Mouse (Mus musculus) lung, postnatal 0 days (tissue): ENCODE measurements around the gene Pklr. TPM values are rescaled to one million over a fixed set of nuclear protein-coding genes. Genes with fewer than 3 reads are reported as not detected.

Source experiments
- ATAC-seq: fragments of 200-750 bp; cut with Nextera tagmentation; 2 replicates; pipeline ENCODE4 v1.8.0; 2017; ENCODE audit warnings: moderate library complexity
- DNase-seq: peaks from one replicate; pipeline ENCODE4 v3.0.0-alpha.2; 2016; ENCODE audit warnings: low spot score
- H3K27ac ChIP-seq: fragments of 300-500 bp; sonication (generic); 2 replicates; pipeline ENCODE4 v1.5.1; 2014; ENCODE audit warnings: antibody characterized with exemption, mild to moderate bottlenecking, low read length, mixed read lengths
- H3K27me3 ChIP-seq: fragments of 300-500 bp; sonication (generic); replicated peaks from 2 replicates; pipeline ENCODE4 v1.6.1; 2014; ENCODE audit warnings: low read length, mixed read lengths; ENCODE audit not compliant: insufficient read depth
- H3K36me3 ChIP-seq: fragments of 300-500 bp; sonication (generic); 2 replicates; pipeline ENCODE4 v1.6.1; 2014; ENCODE audit warnings: low read length, mixed read lengths; ENCODE audit not compliant: insufficient read depth
- H3K4me1 ChIP-seq: fragments of 300-500 bp; sonication (generic); 2 replicates; pipeline ENCODE4 v1.6.1; 2014; ENCODE audit warnings: antibody characterized with exemption, low read depth, low read length, mixed read lengths; ENCODE audit not compliant: insufficient read depth
- H3K4me2 ChIP-seq: fragments of 300-500 bp; sonication (generic); replicated peaks from 2 replicates; pipeline ENCODE4 v1.6.1; 2014; ENCODE audit warnings: low read depth, mild to moderate bottlenecking, low read length, moderate library complexity, mixed read lengths
- H3K4me3 ChIP-seq: fragments of 300-500 bp; sonication (generic); 2 replicates; pipeline ENCODE4 v1.5.1; 2014; ENCODE audit warnings: low read depth, low read length
- H3K9ac ChIP-seq: fragments of 300-500 bp; sonication (generic); replicated peaks from 2 replicates; pipeline ENCODE4 v1.6.1; 2014; ENCODE audit warnings: low read depth, mild to moderate bottlenecking
- H3K9me3 ChIP-seq: fragments of 300-500 bp; sonication (generic); 2 replicates; pipeline ENCODE4 v1.6.1; 2016; ENCODE audit warnings: low read length, mixed read lengths
- CTCF ChIP-seq: IDR thresholded peaks from 2 replicates; pipeline ENCODE4 v1.5.1; 2016; ENCODE audit warnings: antibody characterized with exemption, mild to moderate bottlenecking
- EP300 ChIP-seq: IDR thresholded peaks from 2 replicates; pipeline ENCODE4 v1.6.1; 2016; ENCODE audit warnings: antibody characterized with exemption, mild to moderate bottlenecking, control low read depth
- WGBS: fragments of 180-500 bp; shearing (Covaris S2); extraction: QIAGEN DNeasy Blood & Tissue Kit; methylation state at CpG from one replicate; pipeline ENCODE4 v1.1.7; 2014; 5-methylcytosine and 5-hydroxymethylcytosine counted together
- polyA plus RNA-seq: library from polyadenylated mRNA; unstranded; fragments of >200 nt; fragmentation: Nextera tagmentation; extraction: Ambion mirVana; gene quantifications from 2 replicates; pipeline ENCODE4 v1.2.1, GENCODE M21; 2015

Pklr gene
- polyA plus RNA-seq, 1 experiment from 2014 or later = 0.14 TPM

- H3K4me2 ChIP-seq = no peak overlapping the region
- ATAC-seq (no peak; the same call in 1 of the 2 replicates), DNase-seq (no peak)
- no peaks in the 10 kb centered on the region for H3K9me3 ChIP-seq
- 50% methylated on average over 4 of the region's 4 CpGs for WGBS
- no peaks in the 10 kb centered on the region for H3K4me1 ChIP-seq
- H3K4me3 ChIP-seq = no peak overlapping the region
- H3K36me3 ChIP-seq = no peaks in the 10 kb centered on the region
- H3K9ac ChIP-seq = no peak overlapping the region
- TF ChIP-seq EP300 = no peak
- no peak for TF ChIP-seq CTCF
- H3K27me3 ChIP-seq = no peaks in the 10 kb centered on the region
- no peak overlapping the region for H3K27ac ChIP-seq
Observed at GRCm38 (mm10) chr3:89113058-89113457, 22.9 kb upstream of the Pklr start.

DNA sequence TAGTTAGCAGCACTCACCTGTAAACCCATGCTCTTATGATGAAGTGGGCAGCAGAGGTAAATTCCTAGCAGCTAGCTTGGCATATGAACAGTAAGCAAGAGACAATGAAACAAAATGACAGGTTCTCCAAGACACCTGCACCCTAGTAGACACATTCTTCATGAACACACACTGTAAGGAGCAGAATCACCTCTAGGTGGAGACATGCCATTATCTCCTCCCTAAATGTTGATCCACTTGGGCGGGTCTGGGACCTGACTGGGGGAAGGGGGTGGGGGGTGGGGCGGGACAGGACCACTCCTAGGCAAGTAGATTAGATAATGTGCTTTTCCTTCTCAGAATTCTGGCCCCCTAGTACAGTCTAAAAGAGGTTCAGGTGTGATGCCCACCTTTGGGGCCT lies 20.4 kb upstream of the Pklr start:
- WGBS = 11% methylated on average over 2 of the region's 2 CpGs
- Histone ChIP-seq H3K27ac (no peak overlapping the region), H3K36me3 (no peaks in the 10 kb centered on the region), H3K4me2 (no peak overlapping the region), H3K27me3 (no peaks in the 10 kb centered on the region), H3K4me3 (no peak overlapping the region), H3K4me1 (no peaks in the 10 kb centered on the region), H3K9ac (no peak overlapping the region), H3K9me3 (no peaks in the 10 kb centered on the region)
- DNase-seq = peak; percentile 48
- ATAC-seq = no peak
- peak; percentile 71 for TF ChIP-seq CTCF
- TF ChIP-seq EP300 = no peak

DNA sequence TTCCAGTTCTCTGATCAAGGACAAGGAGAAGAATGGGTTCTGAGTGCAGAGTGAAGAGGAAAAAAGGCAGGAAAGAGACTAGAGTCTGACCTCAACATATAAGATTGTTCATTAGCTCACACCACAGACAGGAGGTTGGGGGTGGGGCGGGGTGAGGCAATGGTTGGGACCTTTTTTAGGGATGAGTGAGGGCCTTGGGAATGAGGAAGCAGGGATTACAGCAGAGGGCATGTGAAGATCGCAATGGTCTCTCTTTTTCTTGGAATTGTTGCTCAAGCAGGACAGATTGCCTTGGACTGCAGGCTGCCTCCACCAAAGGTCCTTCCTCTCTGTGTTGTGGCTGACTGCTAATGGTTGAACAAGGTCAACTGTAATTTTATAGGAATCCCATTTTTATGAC lies 12.6 kb upstream of the Pklr start:
- 67% methylated on average over 2 of the region's 2 CpGs for WGBS
- no peak overlapping the region for H3K4me3 ChIP-seq
- no peaks in the 10 kb centered on the region for H3K27me3 ChIP-seq
- H3K4me1 ChIP-seq = no peaks in the 10 kb centered on the region
- no peaks in the 10 kb centered on the region for H3K9me3 ChIP-seq
- peak; percentile 67 for DNase-seq
- no peak for TF ChIP-seq CTCF
- TF ChIP-seq EP300 = peak; percentile 52; the same call in 1 of the 2 replicates
- H3K36me3 ChIP-seq = no peaks in the 10 kb centered on the region
- ATAC-seq = peak; percentile 80
- H3K4me2 ChIP-seq = no peak overlapping the region
- no peak overlapping the region for H3K9ac ChIP-seq
- H3K27ac ChIP-seq = no peak overlapping the region

DNA sequence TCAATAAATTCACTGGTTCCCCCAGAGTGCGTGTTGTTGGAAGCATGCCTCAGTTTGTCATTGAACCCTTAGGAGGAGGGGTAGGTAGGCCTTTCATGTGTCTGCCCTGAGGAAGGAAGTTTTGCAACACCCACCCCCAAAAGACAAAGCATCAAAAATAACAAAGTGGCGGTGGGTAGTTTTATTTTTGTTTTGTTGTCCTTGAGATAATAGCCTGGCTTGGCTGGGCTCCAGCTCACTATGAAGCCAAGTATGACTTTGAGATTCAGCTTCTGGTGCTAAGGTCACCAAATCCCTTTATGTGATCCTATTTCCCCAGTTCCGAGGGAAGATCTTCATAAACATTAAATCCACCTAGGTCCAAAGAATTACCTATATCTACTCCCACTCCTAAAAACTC lies 11.7 kb upstream of the Pklr start:
- Histone ChIP-seq H3K4me3 (no peak overlapping the region), H3K27ac (0 out of 2 replicates have a peak overlapping the region, but pooled peaks have one; percentile 4), H3K9ac (no peak overlapping the region), H3K27me3 (no peaks in the 10 kb centered on the region), H3K4me1 (no peaks in the 10 kb centered on the region), H3K36me3 (no peaks in the 10 kb centered on the region), H3K4me2 (no peak overlapping the region), H3K9me3 (no peaks in the 10 kb centered on the region)
- ATAC-seq (no peak), DNase-seq (peak; percentile 22)
- 48% methylated on average over 3 of the region's 3 CpGs for WGBS
- TF ChIP-seq CTCF = no peak
- TF ChIP-seq EP300 = peak; percentile 45

- ATAC-seq = no peak
- Histone ChIP-seq H3K36me3 (no peaks in the 10 kb centered on the region), H3K4me1 (no peaks in the 10 kb centered on the region), H3K9me3 (no peaks in the 10 kb centered on the region), H3K4me2 (no peak overlapping the region), H3K27ac (no peak overlapping the region), H3K9ac (no peak overlapping the region), H3K27me3 (no peaks in the 10 kb centered on the region), H3K4me3 (no peak overlapping the region)
- DNase-seq = no peak
- TF ChIP-seq EP300 = no peak
- no peak for TF ChIP-seq CTCF
- 90% methylated on average over 3 of the region's 3 CpGs for WGBS
Observed at GRCm38 (mm10) chr3:89125981-89126380, 10.0 kb upstream of the Pklr start.

DNA sequence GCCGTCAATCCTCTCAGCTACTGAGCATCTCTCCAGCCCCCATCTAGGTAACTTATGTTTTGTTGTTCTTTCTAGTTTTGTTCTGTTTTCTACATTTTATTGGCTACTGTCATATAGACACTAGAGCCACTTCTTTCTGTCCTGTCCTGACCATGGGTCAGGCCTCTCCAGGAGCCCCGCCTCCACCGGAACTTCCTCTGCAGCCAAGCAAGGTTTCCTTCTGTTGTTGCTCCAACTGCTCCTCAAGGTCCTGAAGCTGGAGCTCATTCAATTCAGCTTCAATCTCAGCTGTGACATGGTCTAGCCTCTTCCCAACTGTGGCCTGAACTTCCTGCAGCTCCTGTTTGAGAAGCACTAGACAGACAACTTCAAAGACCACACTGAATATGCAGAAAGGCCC lies 6.0 kb upstream of the Pklr start:
- DNase-seq (no peak), ATAC-seq (no peak)
- H3K4me2 ChIP-seq = no peak overlapping the region
- TF ChIP-seq EP300 (no peak), CTCF (no peak)
- H3K4me1 ChIP-seq = no peaks in the 10 kb centered on the region
- H3K4me3 ChIP-seq = no peak overlapping the region
- no peak overlapping the region for H3K9ac ChIP-seq
- no peaks in the 10 kb centered on the region for H3K36me3 ChIP-seq
- H3K27ac ChIP-seq = no peak overlapping the region
- 80% methylated on average over 3 of the region's 3 CpGs for WGBS
- H3K27me3 ChIP-seq = no peaks in the 10 kb centered on the region
- H3K9me3 ChIP-seq = no peaks in the 10 kb centered on the region

DNA sequence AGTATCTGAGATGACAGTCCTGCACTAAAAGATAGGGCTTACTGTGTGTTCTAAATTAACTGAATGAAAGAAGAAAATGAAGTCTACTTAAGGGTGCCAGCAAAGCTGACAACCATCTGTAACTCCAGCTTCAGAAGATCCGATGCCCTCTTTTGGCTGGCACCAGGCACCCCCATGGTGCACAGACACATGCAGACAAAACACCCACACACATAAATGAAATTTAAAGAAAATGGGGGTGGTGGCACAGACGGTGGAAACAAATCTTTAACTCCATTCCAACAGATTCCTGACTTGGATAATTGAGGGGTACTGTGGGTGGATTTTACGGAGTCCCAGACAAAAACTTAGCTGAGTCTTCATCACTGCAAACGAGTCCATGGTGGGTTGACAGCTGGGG lies 4.1 kb upstream of the Pklr start:
- Histone ChIP-seq H3K4me1 (no peaks in the 10 kb centered on the region), H3K9me3 (no peaks in the 10 kb centered on the region), H3K4me3 (no peak overlapping the region), H3K36me3 (no peaks in the 10 kb centered on the region), H3K4me2 (peak overlapping the region; percentile 52; the same call in 1 of the 2 replicates), H3K27ac (no peak overlapping the region), H3K9ac (no peak overlapping the region), H3K27me3 (no peaks in the 10 kb centered on the region)
- TF ChIP-seq EP300 (no peak), CTCF (no peak)
- no peak for DNase-seq
- no peak for ATAC-seq
- 44% methylated on average over 4 of the region's 4 CpGs for WGBS
